Mouse (Mus musculus): ENCODE results near the gene Ebf1.

Ebf1 gene

GRCm38 (mm10) chr11:44619131-44619886, 2.2 kb downstream of the Ebf1 start:
- no peak for DNase-seq (ENCODE audit: inconsistent ontology term)

DNA sequence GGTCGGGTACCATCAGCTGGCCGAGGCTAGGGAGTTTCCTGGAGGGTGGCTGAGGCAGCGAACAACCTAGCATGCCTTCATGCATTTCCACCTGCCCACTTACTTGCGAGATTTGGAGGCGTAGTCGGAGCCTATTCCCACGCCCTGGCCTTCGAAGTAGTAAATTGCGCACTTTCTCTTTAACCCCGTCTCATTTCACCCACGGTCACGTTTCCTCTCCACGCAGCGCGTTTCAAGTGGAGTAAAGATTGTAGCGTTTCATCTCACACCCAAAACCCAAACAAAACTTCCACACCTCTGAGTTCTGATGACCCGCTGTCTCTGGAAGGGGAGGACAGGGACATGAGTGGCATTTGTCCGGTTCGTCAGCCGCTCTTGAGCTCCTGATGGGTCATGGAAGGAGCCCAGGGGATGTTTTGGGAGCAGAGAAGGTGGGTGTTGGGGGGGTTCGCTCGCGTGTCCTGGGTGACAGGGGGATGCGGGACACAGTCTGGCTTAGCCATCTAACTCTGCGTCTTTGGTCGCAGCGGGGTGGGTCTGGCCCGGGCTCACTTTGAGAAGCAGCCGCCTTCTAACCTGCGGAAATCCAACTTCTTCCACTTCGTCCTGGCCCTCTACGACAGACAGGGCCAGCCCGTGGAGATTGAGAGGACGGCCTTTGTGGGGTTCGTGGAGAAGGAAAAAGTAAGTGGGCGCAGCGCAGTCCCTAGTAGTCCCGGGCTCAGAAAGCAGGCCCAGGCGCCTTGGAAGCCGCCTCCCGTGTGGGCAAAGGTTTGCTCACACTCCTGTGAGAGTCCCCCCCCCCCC, 3.0 kb downstream of the Ebf1 start:
- no peak for DNase-seq (ENCODE audit: inconsistent ontology term)

- no peak for DNase-seq (ENCODE audit: inconsistent ontology term)
These were observed 3.8 kb downstream of the Ebf1 start for GRCm38 (mm10) chr11:44620694-44621446.

- DNase-seq (ENCODE audit: inconsistent ontology term) = no peak
These were observed 4.5 kb downstream of the Ebf1 start for GRCm38 (mm10) chr11:44621615-44622014.

DNA sequence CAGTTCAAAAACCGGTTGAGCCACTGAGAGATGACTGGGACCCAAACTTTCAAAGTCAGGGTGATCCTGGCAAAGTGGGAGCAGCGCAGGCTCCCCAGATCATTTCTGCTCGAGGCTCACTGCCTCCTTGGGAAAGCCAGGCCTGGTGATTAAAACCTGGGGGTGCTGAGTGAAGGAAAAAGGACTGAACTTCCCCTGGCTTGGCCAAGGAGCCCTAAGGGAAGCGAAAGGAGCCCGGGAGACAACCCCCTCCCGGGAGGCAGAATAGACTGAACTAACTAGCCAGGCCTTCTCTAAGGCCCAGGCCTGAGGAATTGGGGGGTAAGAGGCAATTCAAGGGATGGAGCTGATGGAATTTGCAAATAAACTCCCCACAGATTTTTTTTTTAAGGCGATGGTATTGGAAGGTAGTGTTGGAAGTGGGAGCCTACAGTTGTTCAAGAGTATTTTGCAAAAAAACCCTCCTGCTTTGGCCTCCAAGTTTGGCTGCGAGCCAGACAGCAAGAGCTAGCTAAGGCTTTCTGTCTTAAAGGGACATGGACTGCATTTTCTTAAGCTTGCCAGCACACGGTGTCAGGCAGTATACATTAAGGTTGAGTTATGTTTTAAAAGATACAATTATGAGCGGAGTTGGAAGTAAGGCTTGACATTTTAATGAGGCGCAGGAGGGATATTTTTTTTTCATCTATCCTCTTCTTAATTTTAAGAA, 5.1 kb downstream of the Ebf1 start:
- no peak for DNase-seq (ENCODE audit: inconsistent ontology term)

- no peak for DNase-seq (ENCODE audit: inconsistent ontology term)
These were observed 7.4 kb downstream of the Ebf1 start for GRCm38 (mm10) chr11:44624564-44624963.

DNA sequence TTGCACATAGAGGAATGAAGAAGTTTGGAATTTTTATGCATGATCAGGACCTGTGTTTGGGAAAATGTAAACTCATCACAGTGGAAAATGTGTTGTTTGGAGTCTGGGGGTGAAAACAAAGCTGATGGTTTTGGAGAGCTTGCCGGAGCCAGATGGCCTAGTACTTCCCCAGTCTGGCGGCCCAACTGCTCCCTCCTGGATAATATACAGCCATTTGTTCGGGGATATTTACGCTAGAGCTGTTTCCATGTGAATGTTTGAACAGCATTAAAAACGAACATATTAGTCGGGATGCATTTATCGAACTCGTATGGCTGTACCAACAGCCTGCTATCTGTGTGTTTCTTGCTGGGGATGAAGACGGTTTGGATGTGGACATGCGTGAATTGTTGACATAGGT, 8.9 kb downstream of the Ebf1 start:
- DNase-seq (ENCODE audit: inconsistent ontology term) = no peak

- no peak for DNase-seq (ENCODE audit: inconsistent ontology term)
These were observed 11.3 kb downstream of the Ebf1 start for GRCm38 (mm10) chr11:44628412-44628811.

GRCm38 (mm10) chr11:44632064-44632968, 15.2 kb downstream of the Ebf1 start:
- no peak for DNase-seq (ENCODE audit: inconsistent ontology term)

DNA sequence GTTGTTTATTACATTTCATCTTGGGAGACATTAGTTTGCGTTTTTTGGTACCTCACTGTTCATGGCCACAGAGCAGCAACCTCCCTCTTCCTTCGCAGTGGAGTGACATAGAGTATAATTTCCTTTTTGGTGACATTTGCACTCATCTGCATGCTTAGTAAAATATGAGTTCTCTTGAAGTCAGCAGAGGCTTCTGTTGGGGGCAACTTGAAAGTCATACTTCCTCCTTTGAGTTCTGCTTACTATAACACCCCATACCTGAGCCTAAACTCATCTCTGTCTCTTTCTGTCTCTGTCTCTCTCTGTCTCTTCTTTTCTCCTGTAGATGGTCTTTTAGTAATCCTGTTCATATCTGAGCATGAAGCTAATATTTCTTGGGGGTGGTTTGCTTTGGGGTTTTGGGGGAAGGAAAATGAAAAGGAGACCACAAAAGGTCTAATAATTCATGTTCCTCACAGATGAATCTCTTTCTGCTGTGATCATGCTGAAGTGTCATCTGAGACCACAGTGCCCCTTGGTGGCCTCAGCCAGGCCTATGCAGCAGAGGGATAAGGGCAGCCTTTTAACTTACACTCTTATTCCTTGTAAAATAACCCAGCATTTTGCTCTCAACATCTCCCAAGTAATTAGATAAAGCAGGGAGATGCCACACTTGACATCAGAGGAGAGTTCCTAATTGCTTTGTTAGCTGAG, 16.0 kb downstream of the Ebf1 start:
- DNase-seq (ENCODE audit: inconsistent ontology term) = no peak

DNA sequence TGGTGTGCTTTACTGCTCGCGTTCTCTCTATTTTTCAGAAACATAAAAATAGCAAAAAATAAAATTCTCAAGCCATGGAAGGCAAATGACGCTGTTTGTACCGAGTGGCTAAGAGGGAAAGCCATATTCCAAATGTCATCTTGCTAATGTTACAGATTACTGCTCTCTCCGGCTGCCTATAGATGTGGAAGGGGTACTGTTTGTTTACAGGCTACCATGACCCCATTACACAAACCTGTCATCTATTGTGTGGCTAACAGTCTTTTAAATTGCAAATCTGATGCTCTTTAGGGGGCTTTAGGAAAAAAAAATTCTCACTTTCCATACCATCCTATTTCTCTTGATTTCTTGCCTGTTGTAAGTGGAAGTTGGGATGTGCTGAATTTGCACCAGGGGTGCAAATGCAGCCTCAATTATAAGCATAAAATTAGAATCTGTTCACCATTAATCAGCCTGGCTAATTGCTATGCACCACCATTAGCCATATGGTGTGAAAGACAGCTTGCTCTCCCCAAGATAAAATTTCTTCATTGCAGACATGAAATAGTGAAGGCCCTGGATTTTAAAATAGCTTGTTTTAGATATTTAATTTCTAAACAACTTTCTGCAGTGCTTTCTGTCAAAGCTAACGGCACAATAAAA, 17.6 kb downstream of the Ebf1 start:
- DNase-seq (ENCODE audit: inconsistent ontology term) = no peak

DNA sequence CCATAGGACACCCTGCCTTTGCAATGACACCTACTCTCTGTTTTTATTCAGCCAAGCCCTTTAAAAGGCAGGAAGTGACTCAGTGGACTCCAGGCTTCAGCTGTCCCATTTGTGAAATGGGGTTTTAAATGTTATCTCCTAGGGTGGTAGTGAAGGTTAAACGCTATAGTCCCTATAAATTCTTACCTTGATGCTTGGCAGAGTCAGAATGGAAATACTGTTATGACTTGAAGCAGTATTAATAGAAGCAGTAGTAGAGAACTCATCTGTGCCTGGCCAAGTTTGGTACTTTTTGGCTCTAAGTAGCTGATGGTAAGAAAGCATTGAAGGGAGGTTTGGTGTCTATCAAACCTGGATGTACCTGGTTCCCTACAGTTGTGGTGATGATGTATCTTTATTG, 19.1 kb downstream of the Ebf1 start:
- no peak for DNase-seq (ENCODE audit: inconsistent ontology term)

DNA sequence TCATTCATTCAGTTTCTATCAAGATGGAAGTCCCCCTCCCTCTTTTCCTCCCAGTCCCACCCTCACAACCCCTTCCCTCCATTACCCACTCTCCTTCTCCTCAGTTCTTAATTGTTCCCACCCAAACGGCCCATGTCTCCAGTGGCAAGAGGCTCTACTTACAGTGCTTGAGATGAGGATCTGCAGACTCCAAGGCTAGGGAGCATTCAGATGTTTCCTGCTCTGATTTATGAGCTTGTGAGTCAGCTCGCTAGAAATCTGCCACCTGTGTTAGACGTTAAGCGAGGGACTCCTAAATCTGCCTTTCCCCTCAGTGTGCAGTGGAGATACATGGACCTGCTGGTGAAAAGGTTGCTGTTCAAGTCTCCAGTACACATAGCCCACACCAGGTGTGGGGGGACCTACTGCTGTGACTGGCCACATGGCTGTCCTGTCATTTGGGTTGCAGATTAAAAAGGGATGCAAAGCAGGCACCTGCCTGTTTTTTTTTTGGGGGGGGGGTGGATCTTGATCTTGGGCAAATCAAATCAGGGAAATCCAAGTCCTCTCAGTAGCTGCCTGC, 21.2 kb downstream of the Ebf1 start:
- DNase-seq (ENCODE audit: inconsistent ontology term) = no peak

- no peak for DNase-seq (ENCODE audit: inconsistent ontology term)
These were observed 24.4 kb downstream of the Ebf1 start for GRCm38 (mm10) chr11:44641496-44641895.

DNA sequence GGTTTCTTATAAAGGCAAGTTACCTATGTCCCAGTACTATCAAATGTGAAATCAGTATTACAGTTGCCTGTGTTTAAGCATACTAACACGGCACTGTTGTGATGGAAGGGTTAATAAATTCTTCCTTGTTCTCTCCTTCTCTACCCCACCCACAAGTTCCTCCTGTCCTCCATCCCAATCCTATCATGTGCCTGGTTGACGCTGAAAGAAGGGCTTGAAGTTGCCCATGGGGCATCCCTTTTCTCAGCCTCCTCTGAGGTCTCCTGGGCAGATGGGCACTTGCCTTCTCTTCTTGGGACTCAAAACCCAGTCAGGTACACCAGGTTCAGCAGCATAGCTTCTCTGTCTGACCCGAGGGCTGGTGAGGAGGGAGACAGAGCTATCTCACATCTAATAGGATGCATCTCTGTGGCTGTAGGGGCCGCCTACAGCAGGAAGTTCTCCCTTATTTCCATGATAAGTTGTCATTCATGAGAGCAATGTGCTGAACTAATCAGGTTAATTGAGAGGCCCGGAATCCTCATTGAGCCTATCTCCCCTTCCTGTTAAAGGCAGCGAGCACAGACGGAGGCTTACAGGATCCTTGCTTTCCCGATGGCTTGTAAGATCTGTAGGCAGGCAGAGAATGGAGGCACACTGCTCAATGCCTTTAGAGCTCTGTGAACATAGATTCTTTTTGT, 37.4 kb downstream of the Ebf1 start:
- DNase-seq (ENCODE audit: inconsistent ontology term) = no peak

- no peak for DNase-seq (ENCODE audit: inconsistent ontology term)
These were observed 38.4 kb downstream of the Ebf1 start for GRCm38 (mm10) chr11:44655468-44655867.

GRCm38 (mm10) chr11:44656916-44657315, 39.8 kb downstream of the Ebf1 start:
- no peak for DNase-seq (ENCODE audit: inconsistent ontology term)

DNA sequence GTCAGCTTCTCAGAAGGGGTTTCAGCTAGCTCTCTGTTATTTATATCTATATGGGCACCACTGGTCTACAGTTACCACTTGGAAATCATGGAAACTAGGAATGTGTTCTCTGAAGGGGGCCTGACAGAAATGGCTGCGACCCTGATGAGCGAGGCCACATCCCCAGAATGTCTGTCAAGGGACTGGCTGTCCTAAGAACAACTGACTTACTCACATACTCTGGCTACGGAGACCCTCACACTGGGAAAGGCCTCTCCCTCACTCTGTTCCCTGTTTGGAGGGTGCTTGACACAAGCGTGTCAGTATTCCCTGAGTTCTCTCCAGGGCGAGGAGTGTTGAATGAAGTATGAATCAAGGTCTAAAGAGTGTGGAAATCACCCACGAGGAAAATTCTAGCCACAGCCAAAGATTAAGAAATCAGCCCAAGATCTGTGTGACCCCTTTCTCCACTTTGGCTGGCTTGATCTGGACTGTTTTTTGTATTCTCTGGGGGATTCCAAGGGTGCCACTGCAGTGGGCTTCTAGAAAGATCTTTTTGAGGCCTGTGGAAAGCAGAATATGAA, 40.8 kb downstream of the Ebf1 start:
- DNase-seq (ENCODE audit: inconsistent ontology term) = no peak
